Mouse (Mus musculus) heart, embryonic 16.5 days (tissue): ENCODE measurements around the gene Tbccd1. TPM values are rescaled to one million over a fixed set of nuclear protein-coding genes. Genes with fewer than 3 reads are reported as not detected.

Experiments used
- ATAC-seq: fragments of 200-750 bp; cut with Nextera tagmentation; replicated peaks from 2 replicates; pipeline ENCODE4 v1.8.0; 2017; ENCODE audit warnings: moderate number of reproducible peaks; ENCODE audit not compliant: insufficient read depth, low FRiP score; ENCODE audit errors: extremely low read depth
- H3K27ac ChIP-seq: fragments of 300-500 bp; sonication (generic); 2 replicates; pipeline ENCODE4 v1.5.1; 2014; ENCODE audit warnings: mild to moderate bottlenecking, low read length, control low read depth, moderate library complexity
- H3K27me3 ChIP-seq: fragments of 300-500 bp; sonication (generic); 2 replicates; pipeline ENCODE4 v1.6.1; 2014; ENCODE audit warnings: low read length, mixed read lengths; ENCODE audit not compliant: control insufficient read depth, insufficient read depth
- H3K36me3 ChIP-seq: fragments of 300-500 bp; sonication (generic); 2 replicates; pipeline ENCODE4 v1.6.1; 2014; ENCODE audit not compliant: control insufficient read depth, insufficient read depth
- H3K4me1 ChIP-seq: fragments of 300-500 bp; sonication (generic); 2 replicates; pipeline ENCODE4 v1.6.1; 2014; ENCODE audit warnings: low read length, mixed read lengths; ENCODE audit not compliant: control insufficient read depth, insufficient read depth
- H3K4me2 ChIP-seq: fragments of 300-500 bp; sonication (generic); 2 replicates; pipeline ENCODE4 v1.6.1; 2014; ENCODE audit warnings: low read depth, mild to moderate bottlenecking, control low read depth, low read length
- H3K4me3 ChIP-seq: fragments of 300-500 bp; sonication (generic); 2 replicates; pipeline ENCODE4 v1.5.1; 2014; ENCODE audit warnings: mild to moderate bottlenecking, control low read depth, low read length
- H3K9ac ChIP-seq: fragments of 300-500 bp; sonication (generic); 2 replicates; pipeline ENCODE4 v1.6.1; 2014; ENCODE audit warnings: low read length, control low read depth
- H3K9me3 ChIP-seq: fragments of 300-500 bp; sonication (generic); replicated peaks from 2 replicates; pipeline ENCODE4 v1.6.1; 2016; ENCODE audit warnings: low read length; ENCODE audit not compliant: control insufficient read depth
- WGBS: fragments of 180-500 bp; shearing (Covaris S2); extraction: QIAGEN DNeasy Blood & Tissue Kit; methylation state at CpG from one replicate; pipeline ENCODE4 v1.1.7; 2014; 5-methylcytosine and 5-hydroxymethylcytosine counted together
- polyA plus RNA-seq: library from polyadenylated mRNA; unstranded; fragments of >200 nt; fragmentation: Nextera tagmentation; extraction: Ambion mirVana; gene quantifications from 2 replicates; pipeline ENCODE4 v1.2.1, GENCODE M21; 2015

Gene Tbccd1
- polyA plus RNA-seq, result 19.4 and 20.5 TPM in 2 replicates

DNA sequence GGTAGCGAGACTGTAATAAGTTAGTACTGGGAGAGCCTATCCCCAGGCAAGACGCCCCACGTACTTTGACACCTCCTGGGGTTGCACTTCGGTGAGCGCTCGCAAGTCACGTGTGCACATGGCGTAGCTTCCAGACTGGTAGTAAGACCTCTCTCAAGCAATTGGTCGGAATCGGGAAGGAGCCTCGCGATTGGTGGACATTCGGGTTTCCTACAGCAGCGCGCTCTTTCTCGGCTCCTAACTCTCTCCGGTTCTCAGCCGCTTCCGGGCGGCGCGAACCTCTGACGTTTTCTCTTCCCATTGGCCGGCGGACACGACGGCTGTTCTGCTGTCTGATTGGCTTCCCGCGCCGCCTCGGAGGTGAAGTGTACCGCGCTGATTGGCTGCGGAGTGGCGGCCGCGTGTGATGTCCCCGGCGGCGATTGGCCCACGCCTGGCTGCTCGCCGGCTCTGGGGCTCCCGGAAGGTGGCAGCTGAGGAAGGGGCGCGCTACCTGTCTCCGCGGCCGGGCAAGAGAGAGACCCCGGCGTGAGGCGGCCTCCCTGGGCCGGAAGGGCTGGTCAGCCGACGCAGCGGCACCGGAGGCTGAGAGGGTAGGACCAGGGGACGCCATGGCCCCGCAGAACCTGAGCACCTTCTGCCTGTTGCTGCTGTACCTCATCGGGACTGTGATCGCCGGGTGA is at the start of gene Tbccd1, which contains the start of gene Dnajb11:
TSS of gene Tbccd1 (minus strand) at position 239 of the 683 bp plus-strand sequence.
TSS of gene Dnajb11 (plus strand) at position 415 of the 683 bp plus-strand sequence.
- H3K9me3 ChIP-seq, result no peaks in the 10 kb centered on the region
- H3K36me3 ChIP-seq, result peaks cover 3% of the 10 kb centered on the region
- H3K27ac ChIP-seq, result peak within 1 kb of the TSS; percentile 88
- peak within 1 kb of the TSS; percentile 92 for H3K4me2 ChIP-seq
- H3K4me3 ChIP-seq, result peak within 1 kb of the TSS; percentile 72
- no peaks in the 10 kb centered on the region for H3K27me3 ChIP-seq
- ATAC-seq, result peak; percentile 99
- WGBS, result under 1% methylated on average over 62 of the region's 62 CpGs
- peaks cover 11% of the 10 kb centered on the region for H3K4me1 ChIP-seq
- peak within 1 kb of the TSS; percentile 86 for H3K9ac ChIP-seq

DNA sequence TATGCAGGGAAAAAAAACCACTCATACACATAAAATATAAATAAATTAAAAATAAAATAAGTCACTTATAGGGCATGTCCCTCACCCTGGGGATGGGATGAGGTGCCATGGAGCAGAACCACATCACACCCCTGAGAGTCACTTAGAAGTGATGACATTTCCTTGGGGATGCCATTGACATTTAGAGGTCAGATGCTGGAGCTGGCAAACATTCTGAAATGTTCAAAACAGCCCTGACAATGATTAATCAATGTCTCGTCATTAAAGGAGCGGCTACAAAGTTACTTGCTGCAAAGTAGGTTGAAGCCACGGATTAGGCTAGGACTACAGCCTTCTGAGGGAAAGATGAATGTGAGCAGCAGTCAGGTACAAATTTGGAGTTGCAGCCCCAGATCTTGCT is 43.9 kb upstream of the Tbccd1 start:
- no peak overlapping the region for H3K27ac ChIP-seq
- no peaks in the 10 kb centered on the region for H3K27me3 ChIP-seq
- H3K4me1 ChIP-seq, result no peaks in the 10 kb centered on the region
- no peak overlapping the region for H3K4me2 ChIP-seq
- WGBS, result 72% methylated on average over 3 of the region's 3 CpGs
- H3K9ac ChIP-seq, result no peak overlapping the region
- no peak for ATAC-seq
- no peaks in the 10 kb centered on the region for H3K36me3 ChIP-seq
- H3K9me3 ChIP-seq, result no peaks in the 10 kb centered on the region
- H3K4me3 ChIP-seq, result no peak overlapping the region

DNA sequence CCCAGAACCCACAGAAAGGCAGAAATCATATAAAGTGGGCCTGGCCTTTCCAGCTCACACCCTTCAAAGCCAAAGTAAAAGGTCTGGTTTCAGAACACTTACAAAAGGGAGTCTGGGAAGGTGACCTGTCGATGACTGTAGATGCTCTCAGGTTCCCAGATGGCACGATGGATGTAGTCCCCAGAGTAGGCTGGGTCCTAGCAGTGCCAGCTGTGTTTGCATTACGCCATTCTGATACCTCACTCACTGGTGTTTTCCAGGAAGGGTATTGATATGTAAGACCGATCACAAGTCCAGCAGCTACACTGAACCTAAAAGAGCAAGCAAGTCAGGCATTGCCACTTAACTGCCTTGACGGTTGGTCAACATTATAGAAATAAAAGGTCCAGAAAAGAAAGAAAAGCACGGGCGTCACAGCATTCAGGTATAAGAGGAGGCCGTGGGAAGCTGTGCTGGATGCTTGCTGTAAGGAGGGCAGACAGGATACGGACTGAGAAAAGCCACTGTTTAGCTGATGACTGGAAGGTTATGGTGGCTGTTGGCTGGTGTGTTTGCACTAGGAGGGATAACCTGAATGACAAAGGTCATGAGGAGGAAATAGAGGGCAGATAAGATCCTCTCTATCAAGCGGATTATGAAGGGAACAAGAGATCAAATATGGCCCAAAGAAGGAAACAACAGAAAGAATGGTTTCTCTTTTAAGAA is 42.5 kb upstream of the Tbccd1 start:
- no peaks in the 10 kb centered on the region for H3K9me3 ChIP-seq
- no peak for ATAC-seq
- H3K4me2 ChIP-seq, result no peak overlapping the region
- H3K27me3 ChIP-seq, result no peaks in the 10 kb centered on the region
- no peak overlapping the region for H3K4me3 ChIP-seq
- 67% methylated on average over 10 of the region's 10 CpGs for WGBS
- no peaks in the 10 kb centered on the region for H3K4me1 ChIP-seq
- no peak overlapping the region for H3K27ac ChIP-seq
- H3K36me3 ChIP-seq, result no peaks in the 10 kb centered on the region
- no peak overlapping the region for H3K9ac ChIP-seq

DNA sequence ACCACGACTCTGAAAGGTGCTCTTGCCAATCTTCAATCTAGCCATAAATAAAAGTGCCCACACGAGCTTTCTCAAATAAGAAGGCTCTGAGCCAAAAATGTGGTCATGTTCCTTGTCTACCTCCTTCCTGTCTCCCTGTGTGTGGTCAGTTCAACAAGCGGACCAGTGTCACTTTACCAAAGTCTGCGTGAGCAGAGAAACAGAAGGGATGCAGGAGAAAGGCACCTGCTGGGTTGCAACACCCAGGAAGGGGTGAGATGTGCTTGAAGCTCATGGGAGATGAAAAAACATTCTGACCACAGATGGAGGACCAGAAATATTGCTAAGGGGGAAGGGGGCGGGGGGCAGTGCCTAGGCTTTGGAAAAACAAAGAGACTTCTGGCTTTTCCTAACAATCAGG is 41.9 kb upstream of the Tbccd1 start:
- no peaks in the 10 kb centered on the region for H3K9me3 ChIP-seq
- H3K4me3 ChIP-seq, result no peak overlapping the region
- no peaks in the 10 kb centered on the region for H3K27me3 ChIP-seq
- H3K9ac ChIP-seq, result no peak overlapping the region
- no peak for ATAC-seq
- 54% methylated on average over 5 of the region's 5 CpGs for WGBS
- H3K36me3 ChIP-seq, result no peaks in the 10 kb centered on the region
- no peaks in the 10 kb centered on the region for H3K4me1 ChIP-seq
- no peak overlapping the region for H3K27ac ChIP-seq
- H3K4me2 ChIP-seq, result no peak overlapping the region

DNA sequence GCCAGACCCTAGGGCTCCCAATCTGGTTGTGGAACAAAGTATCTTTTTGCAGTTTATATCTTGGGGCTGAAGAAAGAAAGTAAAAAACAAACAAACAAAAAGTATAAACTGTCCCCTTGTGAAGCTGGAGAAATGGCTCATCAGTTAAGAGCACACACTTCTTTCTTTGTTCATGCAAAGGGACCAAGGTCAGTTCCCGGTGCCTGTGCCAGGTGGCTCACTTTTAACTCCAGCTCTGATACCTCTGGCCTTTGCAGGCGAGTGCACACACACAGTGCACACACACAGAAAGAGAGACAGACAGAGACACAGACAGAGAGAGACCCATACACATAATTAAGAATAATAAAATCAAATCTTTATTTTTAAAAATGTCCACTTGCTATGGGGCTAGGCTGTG is 39.1 kb upstream of the Tbccd1 start:
- H3K9me3 ChIP-seq, result no peaks in the 10 kb centered on the region
- H3K4me1 ChIP-seq, result no peaks in the 10 kb centered on the region
- ATAC-seq, result no peak
- no peak overlapping the region for H3K4me3 ChIP-seq
- WGBS, result 55% methylated on average over 2 of the region's 2 CpGs
- no peak overlapping the region for H3K9ac ChIP-seq
- H3K27me3 ChIP-seq, result no peaks in the 10 kb centered on the region
- no peak overlapping the region for H3K27ac ChIP-seq
- no peak overlapping the region for H3K4me2 ChIP-seq
- no peaks in the 10 kb centered on the region for H3K36me3 ChIP-seq

DNA sequence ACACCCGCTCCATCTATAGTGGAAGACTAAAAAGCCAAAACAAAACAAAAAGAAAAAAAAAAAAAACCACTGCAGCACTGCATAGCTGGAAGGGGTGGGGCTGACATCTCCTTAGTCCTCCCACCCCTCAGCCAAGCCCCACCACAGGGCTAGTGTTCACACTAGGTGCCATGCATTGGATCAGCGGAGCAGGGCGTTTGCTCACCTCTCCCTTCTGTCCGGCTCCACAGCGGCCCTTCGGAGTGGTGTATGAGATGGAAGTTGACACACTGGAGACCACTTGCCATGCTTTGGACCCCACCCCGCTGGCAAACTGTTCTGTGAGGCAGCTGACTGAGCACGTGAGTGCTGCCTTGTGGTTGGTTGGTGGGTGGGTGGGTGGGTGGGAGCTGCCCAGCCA is 36.6 kb upstream of the Tbccd1 start:
- Histone ChIP-seq H3K4me2 (no peak overlapping the region), H3K27ac (no peak overlapping the region), H3K9me3 (no peaks in the 10 kb centered on the region), H3K27me3 (no peaks in the 10 kb centered on the region), H3K9ac (no peak overlapping the region), H3K36me3 (no peaks in the 10 kb centered on the region), H3K4me1 (no peaks in the 10 kb centered on the region), H3K4me3 (no peak overlapping the region)
- no peak for ATAC-seq
- 69% methylated on average over 8 of the region's 8 CpGs for WGBS

DNA sequence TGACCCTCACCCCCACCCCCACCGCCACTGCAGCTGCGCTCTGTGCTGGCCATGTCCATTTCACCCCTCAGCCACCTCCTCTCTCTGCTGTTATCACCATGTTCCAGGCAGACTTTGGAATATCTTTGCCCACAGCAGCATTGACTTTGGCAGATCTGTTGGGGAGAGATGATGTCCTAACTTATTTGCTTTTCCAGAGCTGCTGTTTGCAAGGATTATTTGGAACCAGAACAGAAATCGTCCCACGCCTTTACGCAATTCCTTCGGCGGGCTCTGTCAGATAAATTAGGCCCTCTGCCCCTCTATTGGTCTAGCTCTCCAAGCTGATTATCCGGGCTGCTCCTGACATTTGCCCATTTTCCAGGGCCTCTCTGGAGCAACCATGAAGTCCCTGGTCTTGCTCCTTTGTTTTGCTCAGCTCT is 34.3 kb upstream of the Tbccd1 start:
- 72% methylated on average over 8 of the region's 8 CpGs for WGBS
- H3K36me3 ChIP-seq, result no peaks in the 10 kb centered on the region
- no peak overlapping the region for H3K4me3 ChIP-seq
- no peaks in the 10 kb centered on the region for H3K27me3 ChIP-seq
- no peaks in the 10 kb centered on the region for H3K9me3 ChIP-seq
- H3K27ac ChIP-seq, result no peak overlapping the region
- H3K9ac ChIP-seq, result no peak overlapping the region
- ATAC-seq, result 0 out of 2 replicates have a peak, but pooled peaks have one; percentile 32
- H3K4me1 ChIP-seq, result no peaks in the 10 kb centered on the region
- H3K4me2 ChIP-seq, result no peak overlapping the region

DNA sequence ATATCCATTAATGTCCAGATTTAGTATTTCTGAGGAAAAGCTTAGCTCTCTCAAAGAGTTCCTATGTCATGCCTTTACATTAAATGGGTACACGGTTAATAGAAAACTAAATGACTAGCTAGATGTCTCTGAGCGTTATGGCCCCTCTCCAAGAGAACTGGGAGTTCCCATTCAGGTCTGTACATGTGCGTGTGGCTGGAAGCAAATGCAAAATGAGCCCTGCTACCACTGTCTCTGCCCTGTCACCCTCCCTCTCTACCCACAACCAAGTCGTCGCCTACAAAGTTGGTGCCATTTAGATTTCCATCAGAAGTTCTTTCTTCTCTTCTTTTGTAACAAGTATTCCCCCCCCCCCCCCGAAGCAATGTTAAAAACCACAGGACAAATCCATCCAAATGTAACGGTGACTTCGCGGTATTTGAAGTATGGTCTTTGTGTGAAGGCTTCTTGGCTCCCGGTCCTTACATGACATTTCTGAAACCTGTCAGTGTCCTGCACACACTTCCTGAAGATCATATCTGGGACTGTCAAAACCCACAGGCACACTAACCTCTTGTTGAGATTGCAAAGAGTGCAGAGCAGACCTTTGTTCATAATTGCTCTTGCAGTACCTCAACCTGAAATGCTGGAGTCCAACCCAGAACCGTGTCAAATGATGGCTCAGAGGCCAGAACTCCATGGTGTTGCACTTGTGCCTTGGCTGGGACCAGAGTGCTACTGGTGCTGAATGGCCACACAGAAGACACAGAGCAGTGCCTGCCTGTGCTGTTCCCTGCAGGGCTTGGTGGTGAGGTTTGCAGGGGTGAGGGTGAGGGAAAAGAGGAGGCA is 33.4 kb upstream of the Tbccd1 start, which contains the start of gene Ahsg:
TSS of gene Ahsg (plus strand) at position 595 of the 828 bp plus-strand sequence.
- H3K4me3 ChIP-seq, result no peak within 1 kb of the TSS
- ATAC-seq, result no peak
- H3K27me3 ChIP-seq, result no peaks in the 10 kb centered on the region
- no peaks in the 10 kb centered on the region for H3K36me3 ChIP-seq
- no peaks in the 10 kb centered on the region for H3K9me3 ChIP-seq
- no peak within 1 kb of the TSS for H3K9ac ChIP-seq
- H3K27ac ChIP-seq, result no peak within 1 kb of the TSS
- no peaks in the 10 kb centered on the region for H3K4me1 ChIP-seq
- 72% methylated on average over 11 of the region's 11 CpGs for WGBS
- H3K4me2 ChIP-seq, result no peak within 1 kb of the TSS
